Mouse (Mus musculus) ES-Bruce4 (cell line): Measurements from ENCODE around the gene Gm49601.
A peak's percentile ranks its signal among the peaks of the same experiment; 100 is the strongest.

ENCODE experiments used
- CTCF ChIP-seq: IDR thresholded peaks from one replicate; pipeline ENCODE4 v1.8.1; 2011; ENCODE audit warnings: low read depth, low read length
- EP300 ChIP-seq: IDR thresholded peaks from 2 replicates; pipeline ENCODE4 v1.6.1; 2011; ENCODE audit warnings: low read depth, low read length; ENCODE audit not compliant: insufficient read depth

- TF ChIP-seq CTCF (peak; percentile 26), EP300 (no peak)
Measured at GRCm38 (mm10) chr16:18653290-18654160, 27.3 kb upstream of the Gm49601 start.
